Mouse (Mus musculus) liver, adult 2 months (tissue): ENCODE measurements around the gene Qrsl1.

Experiments used
- CTCF ChIP-seq: fragments of 200-500 bp; IDR thresholded peaks from 2 replicates; pipeline ENCODE4 v1.5.1; 2011; ENCODE audit warnings: low read depth, low read length, control low read depth
- POLR2A ChIP-seq: fragments of 200-500 bp; IDR thresholded peaks from 2 replicates; pipeline ENCODE4 v1.6.1; 2011; ENCODE audit warnings: low read length, control low read depth; ENCODE audit not compliant: insufficient read depth; ENCODE audit errors: extremely low read depth

DNA sequence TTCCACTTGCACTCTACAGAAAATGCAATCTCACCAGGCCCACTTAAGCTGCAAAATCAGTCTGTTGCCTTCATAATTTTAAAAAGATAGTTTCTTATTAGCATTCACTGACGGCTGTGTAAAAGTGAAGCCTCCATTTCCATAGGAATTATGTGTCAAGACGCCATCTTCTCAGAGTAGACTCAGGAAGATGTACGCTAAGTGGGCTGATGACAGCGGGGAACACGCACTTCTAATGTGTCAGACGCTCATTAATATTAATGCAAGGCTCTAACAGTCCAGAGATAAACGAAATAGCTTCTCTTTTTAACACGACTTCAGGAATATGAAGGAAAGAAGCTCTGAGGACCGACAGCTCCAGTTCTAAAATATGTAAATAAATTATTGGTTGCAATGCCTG is 13.9 kb downstream of the Qrsl1 start:
- TF ChIP-seq CTCF (no peak), POLR2A (no peak)
